Mouse (Mus musculus) heart, postnatal 10 days (tissue): Measurements from ENCODE around the gene Ttf2. TPM values are rescaled to one million over a fixed set of nuclear protein-coding genes. Genes with fewer than 3 reads are reported as not detected.

ENCODE experiments used
- DNase-seq, 2 experiments: peaks; one replicate each; pipeline ENCODE4 v3.0.0; 2021
- intact Hi-C: fragments of 180-260 bp; cut with DNase I; formaldehyde crosslinking; loops from one replicate; pipeline ENCODE4 v1.15.1; 2025
- total RNA-seq, 2 experiments: library from RNA; stranded (reverse); gene quantifications; 2 replicates each; pipeline ENCODE4 v1.2.3; 2021

Ttf2 gene
- total RNA-seq, 2 experiments from 2014 or later, result 5.7 to 6.0 TPM

DNA sequence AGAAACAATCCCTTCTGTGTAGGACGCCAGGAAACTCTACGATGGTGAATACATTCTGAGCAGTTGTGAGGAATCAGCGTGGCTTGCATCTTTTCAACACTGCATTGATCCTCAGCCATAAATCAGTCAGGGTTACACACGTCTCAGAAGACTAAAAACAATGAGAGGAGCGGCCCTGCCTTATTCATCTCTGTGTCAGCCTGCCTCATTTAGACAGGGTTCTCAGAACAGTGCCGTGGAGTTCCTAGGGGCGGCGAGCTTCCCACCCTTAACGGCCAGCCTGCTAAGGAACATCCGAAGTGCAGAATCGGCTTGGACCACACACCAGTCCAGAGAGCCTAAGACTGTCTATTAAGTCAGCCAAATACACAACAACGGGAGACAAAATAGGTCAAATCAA, 20.0 kb upstream of the Ttf2 start:
- intact Hi-C loops, result no loop called here
- peak in 1 of 2 experiments; percentile 38 for DNase-seq

DNA sequence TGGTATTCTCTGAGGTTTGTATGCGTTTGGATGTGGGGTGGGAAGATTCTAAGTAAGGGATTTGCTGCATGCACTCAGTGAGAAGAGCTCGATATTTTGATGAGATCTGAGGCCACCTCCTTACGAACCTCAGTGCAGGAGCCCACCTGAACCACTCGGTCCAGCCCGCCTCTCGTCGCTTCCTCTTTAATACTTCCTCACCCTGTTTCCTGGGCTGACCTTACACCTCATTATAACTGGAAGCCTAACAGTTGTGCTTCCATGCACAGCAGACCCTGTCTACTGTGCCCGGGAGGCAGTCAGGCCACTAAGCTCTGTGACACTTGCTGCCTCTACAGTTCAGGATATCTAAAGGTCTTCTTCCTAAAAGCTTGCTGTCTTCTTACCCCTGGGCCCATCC, 9.8 kb upstream of the Ttf2 start:
- intact Hi-C loops, result no loop called here

DNA sequence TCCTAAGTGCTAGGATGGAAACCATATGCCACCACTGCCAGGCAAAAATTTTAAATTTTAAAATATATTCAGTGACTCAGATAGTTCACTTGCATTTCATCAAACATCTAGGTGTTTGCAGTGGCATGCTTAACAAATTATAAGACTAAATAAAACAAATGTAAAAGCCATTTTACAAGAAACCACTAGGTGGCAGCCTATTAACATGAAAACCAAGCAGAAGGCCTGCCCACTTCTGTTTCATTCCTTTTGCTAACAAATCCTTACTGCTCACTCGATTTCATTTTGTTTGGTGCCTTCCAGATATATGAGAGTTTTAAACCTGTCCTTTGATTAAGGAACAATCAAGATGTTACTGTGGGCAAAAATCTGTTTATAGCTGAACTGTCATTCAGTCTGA, 4.4 kb upstream of the Ttf2 start:
- intact Hi-C loops, result loop anchor here (1.0 to 5.0 kb wide), 4 partner anchors 188 to 838 kb away; no protein-coding TSS in a partner anchor
- peak; percentile 42 to 71 for DNase-seq

More for the DNA sequence above, 9.8 kb upstream of the Ttf2 start:
- DNase-seq, result no peak

DNA sequence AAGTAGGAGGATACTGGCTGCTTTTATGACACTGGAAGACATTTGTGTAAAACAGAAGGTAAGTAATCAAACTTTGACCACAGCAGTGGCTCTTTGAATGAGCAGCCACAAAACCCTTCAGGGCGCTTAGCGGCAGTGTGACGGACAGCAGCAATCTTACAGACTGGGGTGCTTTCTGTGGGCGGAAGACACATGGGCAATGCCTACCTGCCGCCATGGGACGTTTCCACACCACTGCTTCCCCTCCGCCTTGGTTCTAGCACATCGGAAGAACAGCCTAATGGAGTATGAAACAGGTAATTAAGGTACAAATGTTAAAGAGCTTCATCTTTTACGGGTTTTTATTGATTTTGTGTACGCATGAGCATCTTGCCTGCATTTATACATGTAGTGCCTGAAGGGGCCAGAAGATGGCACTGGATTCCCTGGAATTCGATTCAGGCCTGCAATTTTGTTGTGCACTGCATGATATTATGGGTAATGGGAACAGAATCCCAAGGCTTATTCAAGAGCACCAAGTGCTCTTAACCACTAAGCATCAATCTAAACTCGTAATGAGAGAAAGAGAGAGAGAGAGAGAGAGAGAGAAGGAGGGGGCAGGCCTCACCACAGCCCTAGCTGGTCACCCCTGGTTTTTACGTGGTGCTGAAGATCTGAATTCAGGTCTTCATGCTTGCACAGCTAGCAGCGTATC, 5.5 kb downstream of the Ttf2 start:
- intact Hi-C loops, result no loop called here
- DNase-seq, result peak; percentile 56 to 68

DNA sequence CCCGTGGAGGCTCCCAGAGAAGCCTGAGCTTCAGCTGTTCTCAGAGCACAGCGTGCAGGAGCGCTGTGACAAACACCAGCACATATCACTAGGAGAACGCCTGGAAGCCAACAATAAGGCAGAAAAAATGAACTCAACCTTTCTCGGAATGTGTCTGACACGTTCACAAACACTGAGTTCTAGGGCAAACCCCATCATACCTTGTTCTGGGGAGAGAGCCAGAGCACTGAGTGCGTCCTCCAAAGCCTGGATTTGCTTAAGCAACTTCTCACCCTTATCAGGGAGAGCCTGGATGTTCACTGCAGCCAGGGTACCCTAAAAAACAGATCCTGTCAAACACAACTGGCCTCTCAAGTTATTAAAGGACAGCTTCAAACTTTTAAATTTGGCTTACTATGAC, 8.0 kb downstream of the Ttf2 start:
- intact Hi-C loops, result no loop called here
- DNase-seq, result no peak

DNA sequence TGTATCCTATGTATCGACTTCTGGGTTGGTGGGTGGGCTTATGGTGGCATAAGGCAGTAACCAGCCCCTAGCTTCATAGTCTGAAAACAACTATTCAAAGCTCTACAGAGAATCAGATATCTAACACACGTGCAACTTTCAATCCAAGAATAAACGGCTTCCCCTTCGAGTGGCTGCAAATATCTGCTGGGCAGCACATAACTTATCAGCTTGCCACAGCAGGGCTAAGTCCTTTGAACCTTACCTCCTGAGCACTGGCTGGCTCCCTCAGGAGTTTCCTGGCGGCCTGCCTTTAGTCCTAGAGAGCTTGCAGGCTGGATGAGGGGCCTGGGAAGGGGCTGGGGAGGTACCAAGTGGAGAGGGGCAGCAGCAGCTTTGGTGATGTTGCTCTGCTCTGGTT, 8.5 kb downstream of the Ttf2 start:
- intact Hi-C loops, result no loop called here
- peak; percentile 14 to 15 for DNase-seq

DNA sequence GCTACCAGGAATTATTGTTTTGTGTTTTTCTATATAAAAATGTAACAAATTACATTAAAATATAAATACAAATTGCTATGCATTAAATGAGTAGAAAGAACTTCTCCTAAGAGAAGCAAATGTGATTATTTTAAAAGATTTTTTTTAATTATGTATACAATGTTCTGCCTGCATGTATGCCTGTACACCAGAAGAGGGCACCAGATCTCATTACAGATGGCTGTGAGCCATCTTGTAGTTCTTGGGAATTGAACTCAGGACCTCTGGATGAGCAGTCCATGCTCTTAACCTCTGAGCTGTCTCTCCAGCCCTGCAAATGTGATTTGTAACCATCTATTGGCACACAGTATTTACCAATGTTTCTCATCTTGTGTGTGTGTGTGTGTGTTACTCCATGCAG, 14.8 kb downstream of the Ttf2 start:
- intact Hi-C loops, result no loop called here

DNA sequence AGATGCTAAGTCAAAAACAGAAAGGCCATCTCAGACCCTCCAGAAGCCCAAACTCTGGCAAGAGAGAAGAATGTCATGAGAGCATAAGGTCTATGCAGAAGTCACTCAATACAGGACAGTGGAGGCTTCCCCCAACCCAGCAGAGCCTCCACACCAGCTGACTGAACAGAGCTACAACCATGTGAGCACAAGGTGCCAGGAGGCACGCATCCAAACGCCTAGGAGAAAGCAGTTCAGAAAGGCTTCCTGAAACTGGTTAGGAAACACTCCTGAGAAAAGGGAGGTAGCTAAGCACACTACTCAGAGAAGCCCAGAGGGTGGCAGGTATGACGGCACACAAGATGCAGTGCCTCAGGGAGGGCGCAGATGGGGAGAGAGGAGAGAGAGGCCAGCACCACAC, 17.9 kb downstream of the Ttf2 start:
- intact Hi-C loops, result no loop called here
- peak; percentile 13 to 24 for DNase-seq

More for the DNA sequence above, 14.8 kb downstream of the Ttf2 start:
- DNase-seq, result no peak

DNA sequence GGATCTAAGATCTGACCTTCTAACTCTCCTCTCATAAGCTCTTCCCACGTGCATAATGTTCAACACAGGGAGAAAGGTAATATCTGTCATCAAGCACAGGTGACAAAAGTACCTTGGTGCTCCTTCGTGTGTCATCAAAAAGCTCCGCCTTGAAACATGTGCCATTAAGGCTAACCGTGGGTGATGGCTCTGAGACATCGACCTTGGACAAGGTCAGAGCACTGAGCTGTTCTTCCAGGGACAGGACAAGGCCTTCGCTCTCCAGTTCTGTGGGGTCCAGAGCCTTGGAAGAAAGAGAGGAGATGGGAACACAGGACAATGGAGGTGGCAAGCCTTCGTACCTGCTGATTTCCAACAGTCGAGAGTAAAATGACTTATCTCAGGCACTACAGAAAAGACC, 22.2 kb downstream of the Ttf2 start:
- intact Hi-C loops, result no loop called here
- DNase-seq, result no peak

DNA sequence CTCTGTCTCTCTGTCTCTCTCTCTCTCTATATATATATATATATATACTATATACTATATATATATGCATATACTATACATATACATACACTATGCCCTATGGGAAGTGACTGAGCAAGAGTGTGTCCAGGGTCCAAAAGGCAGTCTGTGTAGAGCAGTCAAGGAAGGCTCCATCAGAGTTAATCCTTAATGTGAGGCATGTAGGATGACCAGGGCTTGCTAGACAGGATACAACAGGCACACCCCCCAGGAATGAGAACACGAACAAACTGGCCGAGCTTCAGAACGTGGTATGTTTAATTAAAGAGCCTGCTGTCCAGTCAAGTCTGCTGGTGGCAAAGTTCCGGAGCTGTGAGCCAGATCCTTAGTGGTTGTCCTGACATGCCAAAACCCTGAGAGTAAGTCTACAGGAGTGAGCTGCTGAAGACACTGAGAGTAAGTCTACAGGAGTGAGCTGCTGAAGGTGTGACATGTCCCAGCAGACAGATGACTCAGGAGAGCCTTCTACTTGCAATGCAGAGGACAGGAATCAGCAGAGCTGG, 28.9 kb downstream of the Ttf2 start:
- DNase-seq, result no peak
- intact Hi-C loops, result no loop called here

DNA sequence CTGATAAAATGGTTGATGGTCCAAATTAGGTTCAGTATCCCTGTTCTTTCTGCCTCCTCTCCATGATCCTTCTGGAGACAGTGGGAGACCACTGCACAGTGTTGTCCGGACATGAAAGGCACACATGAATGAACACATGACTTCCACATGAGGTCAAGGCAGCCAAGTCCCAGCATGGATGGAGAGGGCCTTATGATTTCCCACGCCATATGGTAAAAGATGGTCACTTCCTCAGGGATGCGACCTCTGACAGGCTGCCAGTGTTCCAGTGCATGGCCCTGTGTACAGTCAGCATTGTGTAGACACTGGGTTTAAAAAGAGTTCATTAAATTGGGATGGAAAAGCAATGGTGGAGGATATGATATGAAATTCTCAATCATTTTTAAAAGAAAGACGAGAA, 31.3 kb downstream of the Ttf2 start:
- intact Hi-C loops, result no loop called here
- no peak for DNase-seq

DNA sequence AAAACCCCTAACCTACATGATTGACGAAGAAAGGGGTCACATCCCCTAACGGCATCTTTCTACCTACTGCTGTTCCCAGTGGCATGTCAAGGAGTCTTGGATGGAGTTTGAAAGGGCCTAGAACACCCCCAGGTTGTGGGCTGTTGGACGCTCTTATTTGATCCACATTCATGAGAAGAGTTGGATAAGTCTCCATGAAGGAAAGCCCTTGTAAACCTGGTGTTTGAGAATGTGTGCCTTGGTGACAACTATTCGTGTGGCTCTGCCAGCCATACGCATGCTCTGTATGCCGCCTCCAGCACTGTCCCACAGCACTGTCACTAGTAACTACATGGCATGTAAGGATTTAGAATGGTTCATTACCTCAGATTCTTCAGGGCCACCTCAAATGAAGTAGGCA, 33.3 kb downstream of the Ttf2 start:
- intact Hi-C loops, result no loop called here
- DNase-seq, result no peak

DNA sequence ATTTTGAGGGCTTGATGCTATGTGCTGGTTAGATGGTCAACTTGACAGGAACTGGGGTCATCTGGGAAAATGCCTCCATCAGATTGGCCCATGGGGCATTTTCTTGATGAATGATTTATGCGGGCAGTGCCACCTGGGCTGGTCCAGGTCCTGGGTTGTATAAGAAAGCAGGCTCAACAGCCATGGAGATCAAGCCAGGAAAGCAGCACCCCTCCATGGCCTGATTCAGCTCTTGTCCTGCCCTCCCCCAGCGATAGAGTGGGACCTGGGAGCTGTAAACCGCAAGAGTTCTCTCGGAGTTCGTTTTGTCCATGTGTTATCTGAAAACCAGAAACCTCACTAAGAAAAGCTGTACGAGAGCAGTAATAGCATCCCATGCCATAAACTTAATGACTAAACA, 33.9 kb downstream of the Ttf2 start:
- intact Hi-C loops, result no loop called here
- no peak for DNase-seq

DNA sequence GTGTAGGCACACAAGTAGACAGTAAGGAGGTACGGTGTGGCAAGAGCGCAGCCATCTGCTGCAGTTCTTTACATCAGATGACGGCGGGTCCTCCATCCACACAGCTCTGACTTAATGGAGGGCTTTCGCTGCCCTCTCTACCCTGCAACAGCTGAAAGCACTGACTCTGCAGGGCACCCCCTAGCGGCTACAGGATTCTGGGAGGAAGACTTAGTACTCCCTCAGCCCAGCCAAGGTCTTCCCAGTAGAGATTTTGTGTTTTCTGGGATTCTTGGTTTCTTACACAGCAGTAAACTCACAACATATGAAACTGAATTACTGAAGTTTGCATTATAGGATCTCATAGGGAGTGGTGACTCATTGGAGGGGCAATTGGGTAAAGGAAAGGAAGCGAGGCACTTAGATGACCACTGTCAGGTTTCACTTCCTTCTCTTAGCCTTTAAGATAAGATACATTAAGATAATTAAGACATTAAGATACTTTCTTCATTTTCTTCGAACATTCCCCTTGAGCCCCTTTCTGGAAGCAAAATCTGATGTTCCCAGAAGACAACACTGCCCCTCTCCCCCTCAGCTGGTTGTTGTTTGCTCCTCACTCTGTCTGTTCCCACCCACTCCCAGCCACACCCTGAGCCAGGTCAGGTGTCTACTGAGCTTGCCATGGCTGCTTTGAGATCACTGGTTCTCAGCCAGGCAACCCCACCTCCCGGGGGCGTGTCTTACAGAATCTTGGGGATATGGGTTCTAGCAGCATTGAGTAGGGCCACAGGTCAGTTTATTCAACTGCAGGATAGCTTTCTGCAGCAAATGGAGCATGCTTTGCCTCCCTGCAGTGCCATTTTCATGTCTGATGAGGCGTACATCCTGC, 37.2 kb downstream of the Ttf2 start:
- intact Hi-C loops, result no loop called here
- DNase-seq, result peak; percentile 13 to 24

DNA sequence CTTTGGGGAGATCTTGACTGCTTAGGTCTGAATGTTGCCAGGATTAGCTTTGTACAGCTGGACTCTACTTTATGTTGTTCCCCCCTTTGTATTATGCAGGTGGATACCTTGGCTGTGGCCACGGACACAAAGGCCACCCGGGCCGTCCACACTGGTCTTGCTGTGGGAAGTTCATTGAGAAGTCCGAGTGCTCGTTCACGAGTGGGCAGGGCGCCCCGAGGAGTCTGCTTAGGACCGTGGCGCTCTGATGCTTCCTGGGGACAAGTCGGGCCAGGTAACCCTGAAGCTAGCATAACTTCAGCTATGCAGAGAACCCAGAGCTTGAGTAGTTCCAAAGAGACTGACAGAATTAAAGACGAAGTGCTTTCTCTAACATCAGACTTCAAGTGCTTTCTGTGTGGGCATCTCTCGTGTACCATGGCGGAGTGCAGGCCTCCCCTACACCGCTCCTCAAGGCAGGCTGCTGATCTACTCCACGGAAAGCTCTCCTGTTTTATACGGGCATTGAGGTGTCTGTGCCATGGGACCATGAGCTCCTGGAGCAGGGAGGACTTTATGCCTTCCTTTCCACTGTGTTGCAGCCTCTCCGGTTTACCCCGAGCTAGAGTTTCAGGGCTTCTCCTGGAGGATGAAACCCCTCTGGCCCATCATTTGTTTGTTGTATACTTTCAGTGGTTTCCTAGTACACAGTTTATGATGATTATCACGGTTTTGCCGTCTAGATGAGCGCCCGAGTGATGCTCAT, 38.0 kb downstream of the Ttf2 start:
- intact Hi-C loops, result no loop called here

DNA sequence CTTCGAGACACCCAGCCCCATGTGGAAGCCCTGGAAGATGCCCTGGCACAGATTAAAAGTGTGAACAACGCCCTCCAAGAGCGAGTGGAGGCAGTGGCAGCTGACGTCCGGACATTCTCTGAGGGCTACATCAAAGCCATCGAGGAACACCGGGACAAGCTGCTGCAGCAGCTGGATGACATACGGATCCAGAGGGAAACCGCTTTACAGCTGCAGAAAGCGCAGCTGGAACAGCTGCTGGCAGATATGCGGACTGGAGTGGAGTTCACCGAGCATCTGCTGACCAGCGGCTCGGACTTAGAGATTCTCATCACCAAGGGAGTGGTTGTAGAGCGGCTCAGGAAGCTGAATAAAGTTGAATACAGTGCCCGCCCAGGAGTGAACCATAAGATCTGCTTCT, 44.3 kb downstream of the Ttf2 start:
- intact Hi-C loops, result no loop called here
- DNase-seq, result peak; percentile 58 to 64

More for the DNA sequence above, 38.0 kb downstream of the Ttf2 start:
- DNase-seq, result no peak

DNA sequence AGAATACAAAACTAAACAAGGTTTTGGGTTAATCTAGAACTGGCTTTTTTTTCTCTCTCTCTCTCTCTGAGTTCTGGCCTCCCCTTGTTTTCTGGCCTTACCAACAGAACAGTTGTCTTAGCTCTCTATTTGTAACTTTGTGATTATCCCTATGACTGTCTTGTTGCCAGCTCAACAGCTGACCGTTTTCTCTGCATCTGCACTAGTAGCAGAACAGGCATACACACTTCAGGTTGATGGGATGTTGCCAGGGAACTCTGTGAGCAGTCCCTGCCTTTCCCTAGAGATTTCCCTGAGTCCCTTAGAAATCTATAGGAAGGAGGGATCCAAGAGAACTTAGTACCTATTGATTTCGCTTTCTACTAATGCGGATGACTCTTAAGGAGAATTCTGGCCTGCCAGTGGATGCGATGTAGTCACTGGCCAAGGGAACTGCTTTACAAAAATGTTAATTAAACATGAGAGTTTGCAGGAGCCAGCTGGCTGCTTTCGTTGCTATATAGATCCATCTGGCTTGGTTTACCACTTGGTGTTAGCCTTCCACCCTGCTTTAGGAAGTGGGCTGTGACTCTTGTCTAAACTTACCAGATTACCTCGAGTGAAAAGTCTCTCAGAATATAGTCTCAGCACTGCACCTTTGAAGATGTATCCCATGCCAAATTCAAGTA, 45.3 kb downstream of the Ttf2 start:
- peak; percentile 55 to 69 for DNase-seq
- intact Hi-C loops, result no loop called here

DNA sequence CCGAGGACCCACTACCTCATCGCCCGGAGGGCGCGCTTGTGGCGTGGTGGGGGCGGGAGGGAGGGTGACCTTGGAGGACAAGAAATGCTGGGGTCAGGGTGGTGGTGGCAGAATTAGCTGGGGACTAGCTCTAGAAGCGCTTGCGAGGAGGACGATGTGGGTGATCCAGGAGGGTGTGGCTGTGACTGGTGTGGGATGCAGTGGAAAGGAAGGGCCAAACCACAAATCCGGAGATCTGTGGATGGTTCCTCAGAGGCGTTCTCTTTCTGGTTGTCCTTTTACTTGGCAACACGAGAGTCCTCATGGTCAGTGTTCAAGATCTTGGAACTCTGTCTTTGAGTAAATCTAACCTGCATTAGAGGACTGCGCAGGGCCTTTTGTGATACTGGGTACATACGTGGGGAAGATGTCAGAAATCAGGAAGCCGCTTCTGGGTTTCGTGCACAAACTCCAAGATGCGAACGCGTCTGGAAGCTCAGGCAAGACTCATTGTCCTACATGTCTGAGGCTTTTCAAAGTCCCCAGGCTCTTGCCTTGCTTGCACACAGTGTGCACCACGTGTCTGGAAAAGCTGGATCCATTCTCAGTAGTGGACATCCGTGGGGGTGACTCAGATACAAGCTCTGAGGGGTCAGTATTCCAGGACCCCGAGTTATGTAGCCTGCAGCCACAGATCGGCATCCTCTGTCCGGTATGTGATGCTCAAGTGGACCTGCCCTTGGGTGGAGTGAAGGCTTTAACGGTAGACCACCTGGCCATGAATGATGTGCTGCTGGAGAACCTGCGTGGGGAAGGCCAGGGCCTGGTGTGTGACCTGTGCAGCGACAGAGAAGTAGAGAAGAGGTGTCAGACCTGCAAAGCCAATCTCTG, 46.7 kb downstream of the Ttf2 start:
- intact Hi-C loops, result loop anchor here (2.0 kb wide), 1 partner anchor 44 kb away; no protein-coding TSS in a partner anchor
- DNase-seq, result peak; percentile 14 to 17

DNA sequence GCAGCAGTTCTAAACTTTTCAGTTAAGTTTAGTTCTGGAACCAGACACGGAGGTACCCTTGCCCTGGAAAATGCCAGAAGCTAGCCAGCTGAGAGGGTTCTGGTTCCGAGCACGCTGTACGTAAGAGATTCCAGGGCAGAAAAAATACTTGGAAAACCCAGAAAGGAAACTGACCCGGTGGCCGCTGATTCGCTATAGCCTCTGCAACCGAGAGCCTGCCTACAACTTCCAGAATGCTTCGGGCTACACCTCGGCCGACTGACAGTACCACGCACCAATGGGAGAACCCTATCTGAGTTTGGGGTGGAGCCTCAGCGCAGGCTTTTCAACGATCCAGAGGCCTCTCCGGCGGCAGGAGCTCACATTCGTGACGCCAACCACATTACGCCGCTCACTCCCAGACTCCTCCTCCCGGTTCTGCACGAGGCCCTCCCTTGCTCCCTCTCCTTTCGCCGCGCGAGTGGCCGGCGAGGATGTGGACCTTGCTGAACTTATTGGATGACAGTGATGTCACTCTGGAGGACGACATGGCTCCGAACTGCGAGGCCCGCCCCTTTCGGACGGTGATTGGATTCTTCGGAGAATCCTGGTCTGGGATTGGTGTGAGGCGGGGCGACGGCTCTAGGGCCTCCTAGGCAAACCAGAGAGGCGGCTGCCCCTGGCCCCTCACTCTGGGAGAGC, 47.5 kb downstream of the Ttf2 start, which contains the start of gene Trim45:
TSS of gene Trim45 (plus strand) at position 378 of the 681 bp plus-strand sequence.
- peak; percentile 99 to 100 for DNase-seq
- intact Hi-C loops, result loop anchor here (2.0 kb wide), 1 partner anchor 45 kb away; no protein-coding TSS in a partner anchor
